Mouse (Mus musculus): ENCODE measurements around the gene Gm5134.
A peak's percentile ranks its signal among the peaks of the same experiment; 100 is the strongest.
"Not testable (repeated sequence)": the region's sequence is repeated elsewhere in the genome, so short reads cannot be mapped to it uniquely, and the experiment has no call there.

The Gm5134 gene

DNA sequence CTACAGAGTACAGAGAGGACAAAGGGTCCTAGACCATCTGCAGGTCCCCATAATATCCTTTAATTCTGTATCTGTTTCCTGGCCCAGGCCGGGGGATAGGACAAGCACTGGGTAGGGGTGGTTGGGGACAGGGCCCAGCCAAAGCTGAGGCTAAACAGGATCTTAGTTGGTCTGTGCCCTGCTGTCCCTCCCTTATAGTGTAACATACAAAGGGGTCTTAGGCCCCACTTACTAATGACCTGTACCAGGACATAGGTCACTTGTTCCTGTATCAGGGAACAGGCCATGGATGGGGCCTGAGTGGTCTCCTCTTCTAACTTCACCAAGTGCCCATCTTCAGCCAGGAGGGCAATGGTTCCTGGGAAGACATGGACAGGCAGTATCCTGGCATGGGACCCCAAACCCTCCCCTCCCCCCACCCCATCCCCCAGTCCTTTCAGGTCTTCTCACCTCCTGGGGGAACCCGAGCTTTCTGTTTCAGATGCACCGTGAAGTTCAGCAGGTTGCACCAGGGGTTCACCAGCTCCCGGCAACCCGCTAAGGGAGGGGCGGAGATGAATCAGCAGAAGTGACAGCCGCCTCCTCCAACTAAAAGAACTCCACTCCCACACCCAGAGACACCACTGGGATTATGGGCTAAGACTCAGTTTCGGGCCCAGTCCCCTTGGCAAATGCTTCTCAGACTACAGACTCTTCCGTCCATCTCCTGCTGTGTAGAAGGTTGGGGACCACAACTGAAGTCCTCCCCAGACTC, 14.7 kb upstream of the Gm5134 start:
- DNase-seq: peak; percentile 64

DNA sequence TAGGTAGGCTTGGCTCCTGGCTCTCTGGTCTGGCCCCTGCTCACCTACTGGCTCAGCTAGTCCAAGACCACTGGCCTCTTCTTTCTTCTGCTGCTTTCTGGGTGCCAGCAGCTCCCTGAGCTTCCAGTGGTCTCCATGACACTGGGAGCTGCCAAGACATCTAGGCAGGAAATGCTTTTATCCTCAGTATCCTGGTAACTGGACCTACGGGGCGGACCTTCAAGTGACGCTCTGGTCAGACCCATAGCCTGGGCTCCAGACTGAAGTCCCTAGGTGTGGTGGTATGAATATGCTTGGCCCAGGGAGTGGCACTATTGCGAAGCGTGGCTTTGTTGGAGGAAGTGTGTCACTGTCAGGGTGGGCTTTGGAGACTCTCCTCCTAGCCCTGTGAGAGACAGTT, 13.8 kb upstream of the Gm5134 start, which contains the start of gene Gm867:
Gene Gm867 (minus strand): TSS at position 153 of the 400 bp plus-strand sequence.
- DNase-seq: no peak

DNA sequence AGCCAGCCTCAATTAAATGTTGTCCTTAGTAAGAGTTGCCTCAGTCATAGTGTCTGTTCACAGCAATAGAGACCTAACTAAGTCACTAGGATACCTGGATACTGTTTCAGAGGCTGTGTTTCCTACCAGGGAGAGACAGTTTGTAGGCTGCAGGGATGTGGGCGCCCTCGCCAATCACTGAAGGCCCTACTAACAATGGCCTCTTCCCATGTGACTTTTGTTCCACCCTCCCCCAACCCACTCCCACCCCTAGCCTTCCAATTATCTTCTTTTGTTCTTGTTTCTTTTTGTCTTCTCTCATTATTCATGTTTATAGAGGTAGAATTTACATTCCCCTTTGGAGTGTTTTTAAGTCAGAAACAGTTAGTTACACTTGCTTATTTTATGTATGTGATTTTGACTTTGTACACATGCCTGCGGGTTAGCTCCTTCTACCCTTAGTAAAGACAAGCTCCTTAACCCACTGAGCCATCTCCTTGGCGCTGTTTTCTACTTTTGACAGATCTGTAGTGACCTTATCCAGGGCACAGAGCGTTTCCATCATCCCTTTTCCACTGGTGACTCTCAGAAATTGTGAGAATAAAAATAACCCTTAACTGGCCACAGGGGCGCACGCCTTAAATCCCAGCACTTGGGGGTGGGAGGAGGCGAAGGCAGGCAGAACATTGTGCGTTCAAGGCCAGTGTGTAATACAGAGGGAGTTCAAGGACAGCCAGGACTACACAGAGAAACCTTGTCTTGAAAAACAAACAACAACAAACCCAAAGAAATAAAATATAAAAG, 13.1 kb upstream of the Gm5134 start:
- DNase-seq: no peak

DNA sequence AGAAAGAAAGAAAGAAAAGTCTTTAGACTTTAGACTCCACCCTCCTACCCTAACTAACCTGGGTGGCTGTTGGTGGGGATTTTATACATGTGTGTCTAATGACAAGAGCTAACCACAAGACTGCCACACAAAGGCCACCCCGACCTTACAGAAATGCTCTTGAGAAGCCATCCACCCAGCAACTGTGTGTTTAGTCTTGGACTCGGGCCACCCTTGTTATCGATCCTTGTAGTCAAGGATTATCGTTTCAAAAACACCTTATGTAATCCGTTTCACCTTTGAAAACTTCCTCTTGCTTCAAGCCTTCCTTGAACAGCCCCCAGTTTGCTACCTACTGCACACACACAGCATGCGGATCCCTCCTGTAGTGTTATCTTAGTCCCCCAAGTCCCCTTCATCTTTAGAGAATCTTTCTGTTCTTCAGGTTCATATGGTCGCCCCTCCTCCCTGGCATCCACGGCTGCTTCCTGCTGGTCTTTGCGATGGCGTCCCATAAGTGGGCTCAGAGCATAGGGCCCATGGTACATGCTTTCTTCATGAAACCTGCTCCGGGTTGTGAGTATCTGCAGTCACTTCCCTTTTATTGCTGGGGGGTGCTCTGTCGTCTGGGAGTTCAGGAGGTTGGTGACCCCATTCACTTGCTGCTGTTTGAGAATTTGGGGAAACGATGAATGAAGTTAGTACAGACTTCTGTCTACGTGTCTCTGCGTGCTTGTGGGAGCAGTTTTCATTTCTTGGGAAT, 11.4 kb upstream of the Gm5134 start, which contains the start of gene Vpreb3:
Gene Vpreb3 (plus strand): TSS at position 322 of the 742 bp plus-strand sequence.
- DNase-seq: no peak

DNA sequence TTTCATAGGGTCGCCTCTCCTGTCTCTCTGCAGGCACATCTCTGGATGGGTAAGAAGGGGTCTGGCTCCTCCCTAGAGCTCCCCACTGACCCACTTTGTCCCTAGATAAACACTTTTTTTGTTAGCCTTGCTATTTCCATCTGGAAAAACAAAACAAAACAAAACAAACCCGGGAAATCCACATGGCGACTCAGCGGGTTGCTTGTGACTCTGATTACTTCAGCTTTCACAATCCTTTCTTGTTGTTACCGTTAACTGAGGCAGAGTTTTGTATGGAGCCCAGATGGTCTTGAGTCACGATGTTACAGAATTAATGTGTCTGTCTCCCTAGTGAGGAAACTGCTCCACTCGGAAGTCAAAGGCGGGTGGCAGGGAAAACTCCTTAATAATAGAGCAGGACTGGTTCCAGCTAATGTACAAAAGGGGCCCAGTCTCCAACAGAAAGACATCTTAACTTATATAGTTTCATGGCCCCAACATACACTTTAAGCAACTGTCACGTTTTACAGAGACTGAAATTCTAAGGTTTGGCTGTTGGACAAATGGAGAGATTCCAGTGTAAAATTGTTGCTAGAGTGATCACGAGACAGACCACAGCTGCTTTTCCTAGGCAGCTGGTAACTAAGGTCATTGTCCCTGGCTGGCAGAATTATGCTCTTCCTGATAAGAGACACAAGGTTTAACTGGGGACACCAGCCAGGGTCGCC, 10.1 kb upstream of the Gm5134 start:
- no peak for DNase-seq

DNA sequence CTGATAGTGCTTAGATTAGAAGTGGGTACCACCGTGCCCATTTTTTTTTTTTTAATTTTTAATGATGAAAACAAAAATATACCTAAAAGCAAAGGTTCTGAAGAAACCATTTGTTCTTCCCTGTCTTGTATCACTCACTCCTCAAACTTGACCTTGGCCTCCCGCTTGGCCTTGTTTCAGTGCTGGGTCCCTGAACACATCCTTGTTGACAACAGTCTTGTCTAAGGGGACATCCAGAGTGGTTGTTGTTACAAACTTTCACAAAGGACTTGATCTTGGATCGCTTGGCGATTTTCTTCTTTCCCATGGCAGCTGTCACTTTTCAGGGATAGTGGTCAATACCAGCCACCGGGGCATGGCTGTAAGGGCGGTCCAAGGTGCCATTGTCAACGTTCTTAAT, 9.1 kb upstream of the Gm5134 start:
- no peak for DNase-seq

DNA sequence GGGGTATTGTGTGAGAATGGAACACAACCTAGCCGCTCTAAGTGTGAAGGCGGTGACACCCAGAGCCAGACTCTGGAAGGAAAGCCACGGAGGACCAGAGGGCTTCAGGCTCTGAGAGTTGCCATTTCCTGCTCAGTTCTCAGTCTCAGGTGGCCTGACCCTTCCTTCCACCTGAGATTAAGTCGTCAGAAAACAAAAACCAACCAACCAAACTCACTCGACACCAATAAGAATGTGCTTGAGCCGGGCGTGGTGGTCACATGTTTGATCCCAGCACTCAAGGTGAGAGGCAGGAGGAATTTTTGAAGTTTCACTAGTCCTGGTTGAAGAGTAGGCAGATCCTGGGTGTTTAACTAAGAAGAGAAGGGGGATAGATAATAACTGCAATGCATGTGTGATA, 8.4 kb upstream of the Gm5134 start:
- DNase-seq: no peak

DNA sequence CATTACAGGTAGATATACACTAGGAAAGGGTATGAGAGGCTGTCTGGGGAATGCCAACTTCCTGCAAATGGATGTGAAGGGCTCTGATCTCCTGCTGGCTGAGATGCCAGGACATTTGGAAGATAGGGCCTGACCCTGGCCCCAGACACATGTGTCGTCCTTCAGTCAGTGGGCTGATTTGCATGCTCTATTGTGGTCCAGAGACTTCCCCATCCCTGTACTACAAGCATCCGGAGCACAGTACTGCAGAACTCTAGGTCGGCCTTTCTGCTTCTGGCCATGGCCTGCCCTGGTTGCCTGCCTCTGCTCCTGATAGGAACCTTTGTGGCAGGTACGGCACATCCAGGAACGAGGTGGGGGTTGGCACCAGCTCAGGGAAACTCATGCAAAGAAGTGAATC, 6.2 kb upstream of the Gm5134 start:
- DNase-seq: no peak

DNA sequence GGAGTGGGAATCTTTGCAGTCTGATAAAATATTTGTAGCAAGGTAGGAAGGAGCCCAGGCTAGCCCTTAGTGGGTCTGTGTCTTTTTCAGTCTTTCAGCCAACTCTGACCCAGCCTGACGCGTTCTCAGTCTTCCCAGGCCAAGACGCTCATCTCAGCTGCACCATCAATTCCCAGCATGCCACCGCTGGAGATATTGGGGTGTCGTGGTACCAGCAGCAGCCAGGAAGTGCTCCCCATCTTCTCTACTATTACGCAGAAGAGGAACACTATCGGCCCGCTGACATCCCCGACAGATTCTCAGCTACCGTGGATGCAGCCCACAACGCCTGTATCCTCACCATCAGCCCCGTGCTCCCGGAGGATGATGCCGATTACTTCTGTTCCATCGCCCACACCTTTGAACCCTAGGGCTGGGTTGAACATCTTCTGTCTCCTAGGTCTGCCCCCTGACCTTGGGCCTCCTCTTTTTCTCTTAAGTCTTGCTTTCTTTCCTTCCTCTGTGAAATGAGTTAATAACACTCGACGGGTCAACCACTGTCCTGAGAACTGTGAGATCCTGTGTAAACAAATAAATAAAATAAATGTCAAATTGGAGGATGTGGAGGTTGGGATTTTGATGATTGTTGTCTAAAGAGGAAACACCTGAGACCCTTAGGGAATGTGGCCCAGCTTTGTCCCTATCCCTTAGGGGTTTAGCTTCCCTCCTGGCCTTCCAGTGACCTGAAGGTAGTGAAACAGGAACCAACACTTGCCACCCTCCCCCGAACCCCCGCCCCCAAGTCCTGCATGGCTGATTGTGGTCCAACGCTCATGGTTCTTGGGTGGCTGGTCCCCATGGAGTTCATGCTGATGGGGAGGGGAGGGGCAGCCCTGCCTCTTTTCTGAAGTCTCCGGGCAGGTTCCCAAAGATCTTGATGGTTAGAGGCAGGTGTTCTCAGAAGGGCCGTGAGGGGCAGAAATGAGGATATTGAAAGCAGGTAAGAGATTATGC, 5.0 kb upstream of the Gm5134 start:
- no peak for DNase-seq

DNA sequence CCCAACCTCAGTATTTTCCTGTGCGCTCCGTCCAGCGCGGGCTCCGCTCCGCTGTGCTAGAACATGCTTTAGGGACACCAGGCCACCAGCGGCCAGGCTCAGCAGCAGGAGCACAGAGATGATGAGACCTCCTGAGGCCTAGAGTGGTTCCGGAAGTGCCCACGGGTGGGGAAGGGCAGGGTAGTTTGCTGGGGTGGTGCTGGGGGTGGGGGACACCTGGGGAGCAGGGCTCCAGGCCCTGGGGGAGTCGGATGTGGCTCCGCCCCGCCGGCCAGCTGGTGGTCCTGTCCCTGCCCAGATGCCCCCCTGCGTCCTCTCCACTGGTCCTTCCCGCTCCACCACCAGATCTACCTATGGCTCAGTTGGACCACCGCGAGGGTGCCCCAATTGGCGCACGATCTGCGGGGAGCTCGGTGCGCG, 3.5 kb upstream of the Gm5134 start:
- no peak for DNase-seq

DNA sequence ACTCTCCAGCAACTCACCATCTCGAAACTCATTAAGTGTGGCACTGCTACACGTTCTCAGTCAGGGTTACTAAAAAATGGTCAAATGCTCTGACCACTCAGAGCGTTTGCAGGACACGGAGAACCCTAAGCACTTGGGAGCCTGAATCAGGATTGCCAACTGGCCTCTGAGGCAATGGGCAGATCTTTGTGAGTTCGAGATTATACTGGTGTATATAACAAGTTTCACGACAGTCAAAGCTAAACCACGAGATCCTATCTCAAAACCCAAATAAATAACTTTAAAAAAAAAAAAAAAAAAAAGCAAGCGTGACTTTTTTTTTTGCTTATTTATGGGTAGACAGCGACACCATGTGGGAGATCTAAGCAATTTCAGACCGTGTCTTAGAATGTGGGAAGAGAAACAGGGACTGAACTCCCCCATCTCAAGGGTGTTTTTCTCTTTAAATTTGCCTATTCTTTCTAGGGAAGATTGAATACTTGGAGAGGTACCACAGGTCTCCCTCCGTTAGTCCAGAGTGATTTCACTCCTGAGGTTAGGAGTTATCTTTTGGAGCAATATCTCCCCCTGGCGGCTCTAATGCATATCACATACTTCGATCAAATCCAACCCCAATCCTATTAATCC, 2.8 kb upstream of the Gm5134 start:
- DNase-seq: no peak

DNA sequence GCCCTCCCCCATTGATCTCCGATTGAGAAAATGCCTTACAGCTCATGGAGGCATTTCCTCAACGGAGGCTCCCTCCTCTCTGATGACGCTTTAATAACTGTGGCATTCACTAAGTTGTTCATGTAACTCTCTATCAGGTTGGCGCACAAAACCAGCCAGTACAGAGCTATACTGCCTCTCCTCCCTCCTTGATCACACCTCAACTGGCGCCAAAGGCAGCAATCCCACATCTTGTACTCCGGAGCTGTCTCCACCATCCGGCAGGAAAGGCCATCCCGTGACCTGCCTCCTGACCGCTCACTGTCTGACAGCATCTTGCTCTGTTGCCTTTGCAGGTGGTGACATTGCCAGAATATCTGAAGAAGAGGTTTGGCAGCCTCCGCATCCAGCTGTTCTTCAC, 19.5 kb downstream of the Gm5134 start:
- DNase-seq: no peak

DNA sequence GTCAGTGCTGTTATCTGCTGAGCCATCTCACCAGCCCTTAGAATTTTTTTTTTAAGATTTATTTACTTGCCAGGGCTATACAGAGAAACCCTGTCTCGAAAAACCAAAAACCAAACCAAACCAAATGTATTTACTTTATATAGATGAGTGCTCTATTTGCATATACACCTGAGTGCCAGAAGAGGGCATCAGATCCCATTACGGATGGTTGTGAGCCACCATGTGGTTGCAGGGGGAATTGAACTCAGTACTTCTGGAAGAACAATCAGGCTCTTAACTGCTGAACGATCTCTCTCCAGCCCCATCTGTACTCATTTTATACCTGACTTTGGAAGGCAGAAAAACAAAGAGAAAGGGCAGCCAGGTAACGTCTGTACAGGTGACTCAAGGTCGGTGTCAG, 20.9 kb downstream of the Gm5134 start:
- DNase-seq: no peak

DNA sequence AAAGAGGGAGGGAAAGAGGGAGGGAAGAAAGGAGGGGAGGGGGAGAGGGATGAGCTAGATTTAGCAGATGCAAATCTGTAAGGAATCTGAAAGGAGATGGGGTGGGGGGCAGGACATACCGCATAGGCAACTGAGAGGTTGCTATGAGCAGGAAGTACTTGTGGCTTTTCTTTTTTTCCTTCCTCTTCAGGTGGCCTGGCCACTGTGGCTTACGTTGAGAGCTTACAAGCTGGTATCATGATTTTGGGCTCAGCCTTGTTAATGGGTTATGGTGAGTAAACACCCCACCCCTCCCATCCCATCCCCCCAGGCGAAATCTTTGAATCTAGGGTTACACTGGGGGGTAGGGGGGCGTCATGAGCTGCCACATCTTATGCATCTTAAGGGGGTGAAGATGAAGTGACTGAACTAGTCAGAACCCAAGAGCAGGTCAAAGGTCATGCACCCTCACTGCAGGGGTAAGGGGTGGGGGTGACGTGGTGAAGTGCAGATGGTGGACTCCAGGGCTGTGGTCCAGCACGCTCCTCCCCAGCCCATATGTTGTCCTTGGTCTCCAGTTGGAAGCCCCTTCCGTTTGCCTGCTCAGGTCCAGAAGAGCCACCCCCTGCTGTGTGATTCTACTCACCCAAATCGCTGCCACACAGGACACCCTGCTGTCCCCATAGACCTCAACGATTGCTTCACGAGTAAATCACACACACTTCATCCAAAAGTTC, 24.0 kb downstream of the Gm5134 start:
- DNase-seq: no peak

DNA sequence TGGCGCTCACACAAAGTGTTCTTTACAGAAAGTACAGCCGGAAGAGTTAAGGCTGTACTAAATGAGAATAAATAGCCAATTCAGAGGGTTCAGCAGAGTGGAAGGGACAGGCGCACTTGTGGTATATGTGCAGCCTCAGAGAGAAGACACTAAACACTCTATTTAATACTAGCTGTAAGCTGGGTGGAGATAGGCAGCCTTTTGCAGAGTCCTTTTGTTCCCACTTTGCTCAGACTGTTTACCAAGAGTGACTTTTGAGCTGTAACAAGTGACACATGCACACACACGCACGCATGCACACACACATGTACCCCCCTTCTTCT, 24.5 kb downstream of the Gm5134 start:
- no peak for DNase-seq

DNA sequence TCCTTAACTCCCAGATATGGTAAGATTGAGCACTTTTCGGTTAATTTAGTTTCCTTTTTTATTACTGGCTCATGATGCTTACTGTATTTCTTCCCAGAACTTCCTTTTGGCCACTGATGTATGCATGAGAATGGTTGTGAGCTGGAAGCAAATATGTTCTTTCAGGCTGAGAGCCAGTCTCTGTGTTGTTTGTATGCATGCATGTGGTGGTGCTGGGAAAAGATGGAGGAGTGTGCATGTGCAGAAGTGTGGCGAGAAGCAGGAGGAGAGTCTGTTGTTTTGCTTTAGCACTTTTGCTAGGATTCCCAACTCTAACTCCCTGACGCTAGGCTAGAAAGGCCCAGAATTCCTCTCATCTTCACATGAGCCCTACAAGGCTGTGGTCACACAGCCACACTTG, 25.1 kb downstream of the Gm5134 start:
- DNase-seq: no peak

DNA sequence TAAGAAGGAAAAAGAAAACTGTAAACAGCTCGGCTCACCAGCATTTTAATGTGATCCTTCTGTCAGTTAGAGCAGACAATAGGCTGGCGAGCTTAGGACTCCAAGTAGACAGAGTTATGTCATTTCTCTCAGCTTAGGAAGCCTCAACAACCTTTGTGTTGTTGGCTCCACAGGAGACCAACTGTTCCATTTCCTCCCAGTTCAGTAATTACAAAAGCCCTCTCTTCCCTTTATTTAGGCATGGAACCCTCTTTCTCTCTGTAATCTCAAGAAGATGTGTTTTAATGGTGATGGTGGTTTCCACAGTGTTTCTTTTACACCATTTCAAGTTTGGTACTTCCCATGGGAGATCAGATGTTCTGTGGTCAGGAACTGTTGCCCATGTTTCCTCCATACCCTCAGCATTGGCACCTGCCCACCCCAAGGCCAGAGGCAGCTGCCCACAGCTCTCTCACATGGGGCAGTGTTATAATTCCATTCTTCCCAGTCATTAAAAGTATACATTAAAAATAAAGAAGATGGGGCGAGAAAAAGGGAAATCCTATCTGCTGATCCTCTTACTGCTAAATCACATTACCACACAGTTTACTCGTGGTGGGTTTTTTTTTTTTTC, 36.2 kb downstream of the Gm5134 start:
- DNase-seq: no peak

DNA sequence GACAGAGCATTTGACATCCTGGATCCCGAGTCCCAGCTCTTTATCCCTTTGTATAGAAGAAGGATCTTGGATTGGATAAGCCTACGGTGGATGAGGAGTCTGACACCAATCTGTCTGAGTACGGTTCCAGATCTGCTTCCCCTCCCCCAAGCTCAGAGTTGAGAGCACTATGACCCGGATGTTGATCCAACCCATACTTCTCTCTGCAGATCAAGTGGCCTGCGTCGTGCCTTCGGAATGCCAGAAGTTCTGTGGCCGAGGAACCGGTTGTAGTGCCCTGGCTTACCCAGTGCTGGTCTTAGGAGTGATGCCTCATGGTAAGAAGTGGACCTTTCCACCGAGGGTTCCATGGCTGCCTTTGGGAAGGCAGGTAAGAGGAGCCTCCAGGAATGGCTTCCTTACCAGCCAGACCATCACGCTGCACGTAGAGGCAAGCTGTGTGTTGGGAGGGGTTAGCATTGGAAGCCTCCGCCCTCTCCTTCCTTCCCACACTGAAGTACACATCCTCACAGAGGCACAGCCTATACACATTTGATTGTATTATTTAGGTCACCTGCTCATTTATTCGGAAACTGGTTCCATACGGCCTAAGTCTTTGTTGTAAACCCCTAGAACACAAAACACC, 39.4 kb downstream of the Gm5134 start:
- no peak for DNase-seq

DNA sequence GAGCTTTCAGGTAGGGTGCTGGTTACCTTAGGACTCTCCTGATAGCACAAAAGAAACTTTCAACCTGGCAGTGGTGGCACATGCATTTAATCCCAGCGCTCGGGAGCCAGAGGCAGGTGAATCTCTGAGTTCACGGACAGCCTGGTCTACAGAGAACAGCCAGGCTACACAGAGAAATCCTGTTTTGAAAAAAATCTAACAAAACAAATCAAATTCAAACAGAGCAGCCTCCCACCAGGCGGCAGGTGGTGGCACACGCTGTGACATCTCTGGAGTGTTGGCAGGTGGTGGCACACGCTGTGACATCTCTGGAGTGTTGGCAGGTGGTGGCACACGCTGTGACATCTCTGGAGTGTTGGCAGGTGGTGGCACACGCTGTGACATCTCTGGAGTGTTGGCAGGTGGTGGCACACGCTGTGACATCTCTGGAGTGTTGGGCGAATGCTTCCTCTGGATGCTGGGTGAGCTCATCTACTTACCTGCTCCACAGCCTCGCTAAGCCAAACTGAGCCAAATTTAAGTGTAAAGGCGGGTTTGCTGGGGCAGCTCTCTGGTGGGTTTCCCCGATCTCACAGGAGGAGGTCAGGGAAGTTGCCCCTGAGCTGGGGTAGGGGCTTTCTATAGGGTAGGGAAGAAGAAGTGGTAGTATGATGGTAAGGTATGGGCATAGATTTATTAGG, 40.4 kb downstream of the Gm5134 start:
- not testable (repeated sequence) for DNase-seq

Measured in right cerebral cortex, adult 18-20 months (tissue).